Mouse (Mus musculus) ES-E14 (cell line): ENCODE results near the gene Lrpap1. TPM values are rescaled to one million over a fixed set of nuclear protein-coding genes. Genes with fewer than 3 reads are reported as not detected.

Source experiments
- DNase-seq: peaks from one replicate; pipeline ENCODE4 v3.0.0-alpha.2; 2013; ENCODE audit warnings: low read depth, low spot score
- H3K27ac ChIP-seq: 2 replicates; pipeline ENCODE4 v1.5.1; 2012; ENCODE audit warnings: low read depth, mild to moderate bottlenecking, low read length, moderate library complexity, mixed read lengths; ENCODE audit not compliant: poor library complexity, insufficient read depth, severe bottlenecking
- H3K36me3 ChIP-seq: 2 replicates; pipeline ENCODE4 v1.6.1; 2012; ENCODE audit warnings: mild to moderate bottlenecking, low read length, moderate library complexity, mixed read lengths; ENCODE audit not compliant: control insufficient read depth, poor library complexity, insufficient read depth, severe bottlenecking
- H3K4me1 ChIP-seq, 2 experiments: fragments of 150-350 bp in 1 of 2; sonication (generic) in 1 of 2; 2 replicates each; pipeline ENCODE4 v1.6.1; 2012; ENCODE audit warnings: low read length in 2 of 2, mild to moderate bottlenecking in 1 of 2, mixed read lengths in 1 of 2; ENCODE audit not compliant: control insufficient read depth in 2 of 2, insufficient read depth in 2 of 2, poor library complexity in 1 of 2
- H3K4me3 ChIP-seq, 2 experiments: fragments of 150-350 bp in 1 of 2; sonication (generic) in 1 of 2; 2 replicates each; pipeline ENCODE4 v1.5.1; 2012; ENCODE audit warnings: low read length in 2 of 2, low read depth in 1 of 2, mild to moderate bottlenecking in 1 of 2, mixed read lengths in 1 of 2; ENCODE audit not compliant: insufficient read depth in 1 of 2, poor library complexity in 1 of 2, severe bottlenecking in 1 of 2
- H3K9ac ChIP-seq: 2 replicates; pipeline ENCODE4 v1.6.1; 2012; ENCODE audit warnings: low read depth, mild to moderate bottlenecking, low read length, mixed read lengths; ENCODE audit not compliant: poor library complexity, insufficient read depth, severe bottlenecking
- H3K9me3 ChIP-seq: fragments of 150-350 bp; sonication (generic); 2 replicates; pipeline ENCODE4 v1.6.1; 2012; ENCODE audit warnings: low read depth, mild to moderate bottlenecking, low read length; ENCODE audit not compliant: control insufficient read depth, insufficient read depth
- CHD2 ChIP-seq: IDR thresholded peaks from 2 replicates; pipeline ENCODE4 v1.6.1; 2014; ENCODE audit warnings: mild to moderate bottlenecking, low read depth, low read length, inconsistent platforms
- HCFC1 ChIP-seq: IDR thresholded peaks from 2 replicates; pipeline ENCODE4 v1.6.1; 2012; ENCODE audit warnings: low read length, inconsistent platforms, borderline replicate concordance; ENCODE audit not compliant: insufficient read depth
- MAFK ChIP-seq: IDR thresholded peaks from 2 replicates; pipeline ENCODE4 v1.6.1; 2014; ENCODE audit warnings: mild to moderate bottlenecking, low read depth, low read length, inconsistent platforms; ENCODE audit not compliant: insufficient read depth
- ZC3H11A ChIP-seq: IDR thresholded peaks from 2 replicates; pipeline ENCODE4 v1.6.1; 2012; ENCODE audit warnings: low read depth, mild to moderate bottlenecking, inconsistent platforms, low read length, borderline replicate concordance
- ZNF384 ChIP-seq: IDR thresholded peaks from 2 replicates; pipeline ENCODE4 v1.6.1; 2012; ENCODE audit warnings: low read depth, low read length, inconsistent platforms
- in situ Hi-C, 2 experiments: fragments of 600-800 bp; cut with MboI; formaldehyde crosslinking; loops; one replicate each; pipeline ENCODE4 v1.15.1; 2025; ENCODE audit warnings: low sequenced_read_pairs in 2 of 2, inconsistent platforms in 1 of 2; ENCODE audit not compliant: unreplicated experiment in 2 of 2
- total RNA-seq: library from RNA; depleted of rRNA; stranded (reverse); fragments of 300-350 nt; gene quantifications from 2 replicates; pipeline ENCODE4 v1.2.3, GENCODE M21; 2012

Gene Lrpap1
- total RNA-seq, 1 experiment: 275 TPM

DNA sequence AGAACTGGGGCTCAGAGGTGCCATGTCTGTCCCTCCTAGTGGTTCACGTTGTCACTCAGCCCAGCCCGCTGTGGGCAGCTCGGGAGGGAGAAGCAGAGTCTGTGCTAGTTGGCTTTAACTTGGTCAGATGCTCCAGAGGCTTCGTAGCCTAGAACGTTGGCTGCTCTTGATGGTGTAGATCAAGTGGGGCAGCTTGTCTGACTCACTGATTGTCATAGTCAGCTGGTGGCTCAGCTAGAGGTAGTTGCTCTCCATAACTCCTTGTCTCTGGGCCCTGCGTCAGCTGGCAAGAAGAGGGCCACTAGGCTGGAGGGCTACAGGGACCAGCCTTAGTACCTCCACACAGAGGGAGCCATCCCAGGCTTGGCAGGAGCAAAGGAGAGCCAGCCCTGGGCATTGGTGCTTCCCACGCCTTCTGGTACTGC is 24.2 kb upstream of the Lrpap1 start:
- Histone ChIP-seq H3K9ac (no peak overlapping the region), H3K27ac (no peak overlapping the region), H3K4me3 (no peak overlapping the region), H3K4me1 (no peaks in the 10 kb centered on the region), H3K36me3 (no peaks in the 10 kb centered on the region), H3K9me3 (no peaks in the 10 kb centered on the region)
- in situ Hi-C loops: no loop called here
- TF ChIP-seq MAFK: no peak
- no peak for TF ChIP-seq ZC3H11A
- TF ChIP-seq HCFC1: no peak
- TF ChIP-seq ZNF384: no peak
- TF ChIP-seq CHD2: no peak
- no peak for DNase-seq

DNA sequence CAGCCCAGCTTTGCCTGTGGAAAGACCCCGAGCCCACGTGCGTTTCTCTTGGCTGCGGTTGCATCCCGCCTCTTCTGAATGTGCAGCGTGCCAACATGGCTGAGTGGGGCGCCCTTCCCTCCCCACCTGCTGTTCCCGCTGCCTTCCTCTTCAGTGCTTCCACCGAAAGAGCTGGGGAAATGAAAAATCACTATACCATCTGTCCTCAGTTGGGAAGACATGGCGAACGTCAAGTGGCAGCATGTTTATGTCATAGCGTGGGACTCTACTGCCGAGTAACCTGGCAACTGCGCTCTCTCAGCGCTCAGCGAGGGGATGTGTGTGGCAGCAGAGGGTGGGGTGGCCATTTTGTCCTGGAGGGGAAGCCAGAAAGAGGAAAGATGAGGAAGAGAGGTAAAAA is 23.6 kb upstream of the Lrpap1 start:
- no peak for DNase-seq
- no peak for TF ChIP-seq ZC3H11A
- TF ChIP-seq HCFC1: no peak
- no peak for TF ChIP-seq MAFK
- TF ChIP-seq ZNF384: no peak
- Histone ChIP-seq H3K36me3 (no peaks in the 10 kb centered on the region), H3K9me3 (no peaks in the 10 kb centered on the region), H3K27ac (no peak overlapping the region), H3K4me3 (no peak overlapping the region), H3K9ac (no peak overlapping the region), H3K4me1 (no peaks in the 10 kb centered on the region)
- in situ Hi-C loops: no loop called here

DNA sequence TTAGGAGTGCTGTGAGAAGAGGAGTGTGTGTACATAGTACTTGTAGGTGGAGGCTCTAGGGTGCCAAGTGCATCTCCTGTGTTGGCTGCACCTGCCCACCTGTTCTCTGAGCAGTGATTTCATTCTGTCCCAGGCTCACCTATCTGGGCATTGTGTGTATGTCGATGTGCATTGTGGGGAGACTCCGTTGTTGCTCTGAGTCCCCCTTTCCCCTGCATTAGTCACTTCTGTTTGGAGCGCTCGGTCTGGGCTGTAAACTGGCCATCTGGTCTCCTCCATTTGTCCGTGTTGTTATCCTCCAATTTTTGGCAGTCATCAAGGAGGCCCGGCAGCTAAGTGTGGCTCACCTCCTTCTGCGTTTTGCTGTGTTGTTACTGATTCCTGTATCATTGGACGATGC is 14.5 kb upstream of the Lrpap1 start:
- in situ Hi-C loops: no loop called here
- TF ChIP-seq ZNF384 (no peak), HCFC1 (no peak), CHD2 (no peak), MAFK (no peak), ZC3H11A (no peak)
- Histone ChIP-seq H3K36me3 (no peaks in the 10 kb centered on the region), H3K4me3 (no peak overlapping the region), H3K27ac (no peak overlapping the region), H3K9me3 (no peaks in the 10 kb centered on the region), H3K4me1 (no peaks in the 10 kb centered on the region), H3K9ac (no peak overlapping the region)
- DNase-seq: no peak

DNA sequence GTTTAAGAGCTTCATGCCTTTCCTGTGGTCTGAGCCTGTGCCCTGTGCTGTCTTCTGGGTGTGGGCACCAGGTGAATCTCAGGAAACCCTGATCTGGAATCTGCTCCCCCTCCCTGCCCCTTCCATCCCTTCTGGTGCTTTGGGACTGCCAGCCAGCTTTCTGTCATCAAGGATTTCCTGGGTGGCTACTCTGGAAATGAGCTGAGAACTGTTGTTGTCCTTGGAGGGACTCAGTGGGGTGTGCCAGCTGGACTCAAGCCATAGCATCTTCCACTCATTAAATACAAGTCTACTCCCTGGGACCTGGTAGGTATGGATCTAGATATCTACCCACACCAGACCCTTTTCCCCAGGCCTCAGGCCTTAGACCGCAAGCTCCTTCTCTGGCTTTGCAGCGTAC is 12.9 kb upstream of the Lrpap1 start:
- no peaks in the 10 kb centered on the region for H3K9me3 ChIP-seq
- H3K4me1 ChIP-seq: no peaks in the 10 kb centered on the region
- H3K36me3 ChIP-seq: no peaks in the 10 kb centered on the region
- H3K27ac ChIP-seq: no peak overlapping the region
- no peak overlapping the region for H3K4me3 ChIP-seq
- H3K9ac ChIP-seq: no peak overlapping the region
- DNase-seq: no peak
- TF ChIP-seq HCFC1 (no peak), CHD2 (no peak), MAFK (no peak), ZC3H11A (no peak), ZNF384 (no peak)
- in situ Hi-C loops: no loop called here

DNA sequence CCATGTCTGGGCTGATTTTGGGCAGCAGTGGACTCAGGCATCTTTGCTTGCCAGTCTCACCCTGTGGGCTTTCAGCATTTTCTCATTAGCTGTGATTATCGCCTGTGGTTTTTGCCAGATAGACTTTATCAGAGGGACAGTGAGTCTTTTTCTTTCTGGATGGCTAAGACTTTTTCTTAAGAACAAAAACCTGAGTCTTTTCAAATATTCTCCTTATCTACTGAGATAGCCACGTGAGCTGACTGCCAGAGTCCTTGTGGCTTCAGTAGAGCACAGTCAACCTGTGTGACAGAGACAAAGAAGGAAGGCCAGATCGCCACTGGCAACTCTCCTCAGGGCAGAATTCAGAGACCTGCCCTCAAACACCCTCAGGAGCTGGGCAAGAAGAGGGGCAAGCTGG is 12.1 kb upstream of the Lrpap1 start:
- H3K36me3 ChIP-seq: no peaks in the 10 kb centered on the region
- no peaks in the 10 kb centered on the region for H3K4me1 ChIP-seq
- DNase-seq: no peak
- no peak overlapping the region for H3K4me3 ChIP-seq
- in situ Hi-C loops: no loop called here
- no peak for TF ChIP-seq MAFK
- TF ChIP-seq ZNF384: no peak
- no peak for TF ChIP-seq HCFC1
- TF ChIP-seq ZC3H11A: no peak
- TF ChIP-seq CHD2: no peak
- H3K9me3 ChIP-seq: no peaks in the 10 kb centered on the region
- H3K9ac ChIP-seq: no peak overlapping the region
- H3K27ac ChIP-seq: no peak overlapping the region
